Mouse (Mus musculus): ENCODE results near the gene Kpna7.
"Not testable (repeated sequence)": the region's sequence is repeated elsewhere in the genome, so short reads cannot be mapped to it uniquely, and the experiment has no call there.

Gene Kpna7

DNA sequence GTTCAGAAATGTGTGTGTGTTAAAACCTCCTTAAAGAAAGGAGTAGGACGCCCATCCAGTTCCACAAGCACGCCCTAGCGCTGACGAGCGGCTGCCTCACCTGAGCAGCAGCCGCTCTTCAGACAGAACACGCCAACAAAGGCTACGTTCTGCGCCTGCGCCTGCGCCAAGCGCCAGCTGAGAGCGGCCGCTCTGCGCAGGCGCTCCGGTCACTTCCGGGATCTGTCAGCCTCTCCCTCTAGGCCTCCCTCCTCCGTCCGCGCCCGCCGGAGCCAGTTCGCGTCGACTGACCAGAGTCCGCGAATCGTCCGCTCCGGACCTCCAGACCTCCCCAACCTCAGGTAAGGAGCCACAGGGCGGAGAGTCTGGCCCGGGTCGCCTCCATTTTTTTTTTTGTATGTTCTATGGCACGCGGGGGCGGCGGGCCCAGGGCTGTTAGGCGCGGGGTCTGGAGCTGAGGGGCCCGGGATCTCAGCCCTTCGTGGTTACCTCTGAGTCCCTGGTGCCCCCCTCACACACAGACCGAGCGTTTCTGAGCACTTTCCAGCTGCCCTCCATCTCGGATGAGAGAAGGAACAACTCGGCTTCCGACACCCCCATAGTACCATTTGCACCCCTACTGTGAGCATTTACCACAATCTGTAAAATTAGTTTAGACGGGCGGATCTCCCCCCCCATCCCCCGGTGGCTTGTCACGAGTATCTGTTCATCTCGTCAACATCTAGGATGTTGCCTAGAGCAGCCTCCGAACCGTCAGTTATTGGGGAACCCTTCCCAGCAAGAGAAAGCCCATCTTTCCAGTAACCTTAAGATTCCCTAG lies at the start of gene Kpna7, which contains the start of gene Arpc1a:
Gene Kpna7 (minus strand): TSS at position 399 of the 820 bp plus-strand sequence.
Gene Arpc1a (plus strand): TSS at position 199 of the 820 bp plus-strand sequence.
- DNase-seq (ENCODE audit: low read depth, low spot score), result peak; percentile 97

DNA sequence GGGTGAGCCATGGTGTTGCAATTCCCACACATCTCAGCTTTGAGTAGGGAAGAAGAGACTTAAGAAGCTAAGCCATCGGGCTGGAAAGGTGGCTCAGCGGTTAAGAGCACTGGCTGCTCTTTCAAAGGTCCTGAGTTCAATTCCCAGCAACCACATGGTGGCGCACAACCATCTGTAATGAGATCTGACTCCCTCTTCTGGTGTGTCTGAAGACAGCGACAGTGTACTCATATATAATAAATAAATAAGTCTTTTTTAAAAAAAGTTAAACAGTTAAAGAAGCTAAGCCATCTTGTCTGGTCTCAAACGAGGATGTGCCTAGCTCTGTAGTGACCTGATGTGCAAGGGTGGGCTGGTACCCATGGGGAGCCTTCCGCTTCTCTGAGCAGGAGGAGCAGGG lies 49.4 kb upstream of the Kpna7 start:
- DNase-seq (ENCODE audit: low read depth, low spot score), result not testable (repeated sequence)

DNA sequence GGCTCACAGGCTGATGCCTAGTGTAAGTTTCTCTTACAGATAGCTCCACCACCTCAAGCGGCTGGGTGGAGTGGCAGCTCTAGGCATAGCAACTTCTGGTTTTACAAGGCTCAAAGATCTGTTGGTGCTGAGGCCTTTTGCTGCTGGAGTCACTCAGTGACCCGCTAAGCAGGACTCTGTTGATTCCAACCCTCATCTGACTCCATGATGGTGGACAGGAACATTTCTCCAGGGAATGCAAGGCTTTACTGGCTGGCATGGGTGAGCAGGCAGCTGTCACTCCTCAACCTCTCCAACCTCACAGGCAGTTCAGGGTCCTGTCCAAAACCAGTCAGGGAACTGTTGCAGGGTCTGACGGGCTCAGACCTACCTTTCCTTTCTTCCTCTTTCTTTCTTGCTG lies 47.2 kb upstream of the Kpna7 start:
- no peak for DNase-seq (ENCODE audit: low read depth, low spot score)

DNA sequence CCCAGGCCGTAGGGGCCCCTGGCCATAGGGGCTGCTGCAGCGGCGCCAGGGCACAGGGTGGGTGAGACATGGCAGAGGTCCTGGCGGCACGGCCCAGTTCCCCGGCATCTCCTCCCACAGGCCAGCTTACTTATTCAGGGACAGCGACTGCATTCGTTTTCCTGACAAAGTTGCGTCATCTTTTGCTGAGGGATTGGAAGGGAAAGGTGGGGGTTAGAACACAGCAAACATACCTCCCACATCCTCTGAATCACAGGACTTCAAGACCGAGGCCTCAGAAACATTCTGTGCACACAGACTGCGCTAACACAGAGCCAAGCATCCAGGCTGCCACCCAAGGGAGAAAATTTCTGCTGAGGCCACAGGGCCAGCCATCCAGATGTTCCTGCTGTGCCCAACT lies 46.4 kb upstream of the Kpna7 start:
- peak; percentile 93 for DNase-seq (ENCODE audit: low read depth, low spot score)

DNA sequence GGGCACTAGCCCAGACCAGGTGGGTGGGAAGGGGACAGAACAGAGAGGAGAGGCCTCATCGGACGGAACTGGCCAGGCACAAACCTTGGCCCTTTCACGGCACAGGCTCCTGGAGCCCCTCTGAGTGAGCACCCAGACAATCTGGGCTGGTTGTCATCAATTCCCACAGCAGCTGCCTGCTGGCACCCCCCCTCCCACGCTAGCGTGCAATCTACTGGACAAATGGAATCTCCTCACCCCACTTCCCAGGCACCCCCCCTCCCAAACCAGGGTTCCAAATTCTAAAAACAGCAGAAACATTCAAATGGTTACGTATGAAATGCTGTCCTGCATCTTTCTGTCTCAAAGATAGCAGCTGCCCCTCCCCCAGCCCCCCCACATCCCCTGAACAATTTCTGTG lies 45.9 kb upstream of the Kpna7 start:
- DNase-seq (ENCODE audit: low read depth, low spot score), result not testable (repeated sequence)

DNA sequence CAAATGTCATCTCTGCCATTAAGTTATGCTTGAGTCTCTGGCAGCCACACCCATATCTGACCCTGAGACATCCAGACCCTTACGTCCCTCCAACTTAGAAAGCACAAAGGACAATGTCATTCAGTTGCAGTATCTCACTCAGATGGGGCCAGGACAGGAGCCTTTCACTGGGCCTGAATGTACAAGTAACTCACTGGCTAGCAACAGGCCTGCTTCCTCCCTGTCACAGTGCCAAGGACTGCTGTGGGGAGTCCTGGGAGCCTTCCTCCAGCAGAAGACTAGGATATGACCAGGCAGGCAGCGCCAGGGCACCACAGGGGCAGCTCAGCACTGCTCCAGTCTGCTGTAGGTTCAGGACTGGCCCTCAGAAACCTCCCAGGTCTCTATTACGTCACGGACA lies 45.3 kb upstream of the Kpna7 start:
- peak; percentile 29 for DNase-seq (ENCODE audit: low read depth, low spot score)

DNA sequence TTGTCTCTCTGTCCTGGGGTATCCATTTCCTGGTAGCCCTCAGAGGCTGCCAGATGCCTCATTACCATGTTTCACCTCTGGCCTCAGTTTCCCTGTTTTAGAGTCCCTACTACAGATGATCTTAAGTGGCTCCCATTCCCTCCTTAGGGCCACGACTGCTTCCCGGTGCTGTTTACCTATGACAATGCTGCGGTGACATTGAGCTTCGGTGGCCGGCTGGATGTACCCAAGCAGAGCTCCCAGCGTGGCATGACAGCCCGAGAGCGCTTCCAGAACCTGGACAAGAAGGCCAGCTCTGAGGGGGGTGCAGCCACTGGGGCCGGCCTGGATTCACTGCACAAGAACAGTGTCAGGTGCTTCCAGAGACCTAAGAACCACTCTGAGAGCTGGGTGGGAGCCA lies 42.8 kb upstream of the Kpna7 start:
- DNase-seq (ENCODE audit: low read depth, low spot score), result no peak

DNA sequence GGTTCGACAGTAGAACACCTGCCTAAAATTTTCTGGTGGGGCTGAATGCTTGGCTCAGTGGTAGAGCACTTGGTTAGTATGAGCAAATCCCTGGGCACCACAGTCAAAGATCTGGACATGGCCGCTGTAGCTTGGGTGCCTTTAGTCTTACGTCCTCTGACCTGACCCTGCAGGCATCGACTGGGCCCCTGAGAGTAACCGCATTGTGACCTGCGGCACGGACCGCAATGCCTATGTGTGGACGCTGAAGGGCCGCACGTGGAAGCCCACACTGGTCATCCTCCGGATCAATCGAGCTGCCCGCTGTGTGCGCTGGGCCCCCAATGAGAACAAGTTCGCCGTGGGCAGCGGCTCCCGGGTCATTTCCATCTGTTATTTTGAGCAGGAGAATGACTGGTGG lies 39.6 kb upstream of the Kpna7 start:
- DNase-seq (ENCODE audit: low read depth, low spot score), result no peak

DNA sequence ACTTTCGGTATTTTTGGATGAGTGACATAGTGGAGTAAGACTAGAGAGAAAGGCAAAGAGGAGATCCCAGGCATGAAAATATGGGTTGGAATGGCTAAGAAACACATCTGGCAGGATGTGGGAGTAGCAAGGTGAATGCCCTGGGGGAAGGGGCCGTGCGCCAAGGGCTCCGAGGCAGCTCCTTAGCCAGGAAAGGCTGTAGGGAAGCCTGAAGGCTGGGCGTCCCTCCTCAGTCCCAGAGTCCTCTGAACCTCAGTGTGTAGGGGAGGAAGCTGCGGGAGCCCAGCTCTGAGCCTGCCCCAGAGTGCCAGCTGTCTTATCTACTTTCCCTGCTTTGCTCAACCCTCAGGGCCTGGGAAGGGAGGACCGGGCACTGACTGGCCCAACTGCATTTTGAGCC lies 37.1 kb upstream of the Kpna7 start:
- DNase-seq (ENCODE audit: low read depth, low spot score), result no peak

DNA sequence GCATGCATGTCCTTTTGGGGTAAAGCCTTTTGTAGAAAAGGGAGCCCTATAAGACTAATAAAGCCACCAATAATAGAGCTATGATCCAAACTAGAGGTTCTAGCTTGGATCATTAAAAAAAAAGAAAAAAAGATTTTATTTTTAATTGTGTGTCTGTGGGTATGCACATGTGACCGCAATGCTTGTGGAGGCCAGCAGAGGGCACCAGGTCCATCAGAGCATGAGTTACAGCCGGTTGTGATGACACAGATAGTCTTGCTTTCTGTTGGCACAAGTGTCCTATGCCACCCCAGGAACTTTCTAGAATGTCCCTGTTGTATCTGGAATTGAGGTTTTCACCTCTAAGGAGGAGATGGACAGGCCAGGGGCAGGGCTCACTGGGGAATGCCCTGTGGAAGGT lies 35.6 kb upstream of the Kpna7 start:
- DNase-seq (ENCODE audit: low read depth, low spot score), result no peak

DNA sequence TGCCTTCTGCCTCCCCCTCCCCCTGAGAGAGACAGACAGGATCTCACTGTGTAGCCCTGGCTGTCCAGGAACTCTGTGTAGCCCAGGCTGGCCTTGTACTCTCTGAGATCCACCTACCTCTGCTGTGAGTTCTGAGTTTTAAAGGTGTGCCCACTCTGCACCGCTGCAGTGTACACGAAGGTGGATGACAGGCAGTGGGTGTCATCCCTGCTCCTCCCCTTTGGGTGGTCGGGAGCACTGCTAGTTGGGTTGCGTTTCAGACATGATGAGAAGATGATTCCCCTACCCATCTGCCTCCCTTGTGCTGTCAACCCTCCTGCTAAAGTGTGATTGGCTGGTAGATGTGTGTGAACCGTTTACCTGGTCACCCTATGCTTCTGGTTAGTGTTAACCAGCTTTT lies 34.6 kb upstream of the Kpna7 start:
- DNase-seq (ENCODE audit: low read depth, low spot score), result no peak

DNA sequence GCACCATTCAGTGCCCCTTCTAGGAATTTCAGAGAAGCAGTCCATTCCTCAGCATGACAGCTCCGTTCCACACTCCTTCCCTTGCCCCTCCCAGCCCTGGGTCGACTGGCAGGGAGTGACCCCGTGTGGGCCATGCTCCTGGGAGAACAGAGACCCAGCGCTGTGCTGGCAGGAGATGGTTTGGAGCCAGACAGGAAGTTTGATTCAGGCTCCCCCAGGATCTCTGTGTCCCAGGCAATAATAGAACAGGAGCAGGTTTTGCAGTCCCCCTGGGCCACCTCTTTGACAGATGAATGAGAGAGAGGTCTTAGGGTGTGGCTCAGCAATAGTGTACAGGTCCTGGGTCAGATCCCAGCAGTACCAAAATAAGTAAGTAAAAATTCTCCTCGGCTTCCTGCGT lies 34.2 kb upstream of the Kpna7 start:
- DNase-seq (ENCODE audit: low read depth, low spot score), result no peak

DNA sequence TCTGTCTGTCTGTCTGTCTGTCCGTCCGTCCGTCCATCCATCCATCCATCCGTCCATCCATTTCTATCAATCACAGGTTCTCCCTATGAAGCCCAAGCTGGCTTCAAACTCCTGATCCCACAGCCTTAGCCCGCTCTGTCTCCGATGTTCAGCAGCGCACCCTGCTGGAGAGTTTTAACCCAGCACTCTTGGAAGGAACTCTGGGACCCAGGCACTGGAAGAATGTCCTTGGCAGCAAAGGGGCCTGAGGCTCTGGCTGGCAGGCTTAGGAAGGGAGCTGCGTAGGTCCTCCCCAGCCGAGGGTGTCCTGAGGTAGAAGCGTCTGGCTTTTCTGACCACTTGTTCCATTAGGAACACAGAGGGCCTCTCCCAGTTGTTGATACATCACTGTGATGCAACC lies 33.1 kb upstream of the Kpna7 start:
- DNase-seq (ENCODE audit: low read depth, low spot score), result peak; percentile 45

DNA sequence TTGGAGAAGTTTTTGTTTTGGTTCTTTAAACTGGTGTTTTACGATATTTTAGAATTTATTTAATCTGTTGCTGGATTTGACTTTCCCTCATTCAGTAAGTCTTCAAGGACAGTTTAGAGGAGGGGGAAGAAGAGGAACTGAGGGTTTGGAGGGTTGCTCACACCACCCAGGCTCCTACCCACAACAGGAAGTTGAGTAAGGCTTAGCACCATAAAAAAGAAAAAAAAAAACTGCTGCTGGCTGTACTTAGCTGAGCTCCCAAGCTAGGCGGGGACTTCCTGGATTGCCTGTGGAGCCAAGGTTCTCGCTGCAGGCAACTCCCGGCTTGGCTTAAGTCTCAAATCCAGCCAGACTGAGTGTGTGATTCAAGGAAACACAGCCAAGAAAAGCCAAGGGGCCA lies 32.5 kb upstream of the Kpna7 start:
- peak; percentile 47 for DNase-seq (ENCODE audit: low read depth, low spot score)

DNA sequence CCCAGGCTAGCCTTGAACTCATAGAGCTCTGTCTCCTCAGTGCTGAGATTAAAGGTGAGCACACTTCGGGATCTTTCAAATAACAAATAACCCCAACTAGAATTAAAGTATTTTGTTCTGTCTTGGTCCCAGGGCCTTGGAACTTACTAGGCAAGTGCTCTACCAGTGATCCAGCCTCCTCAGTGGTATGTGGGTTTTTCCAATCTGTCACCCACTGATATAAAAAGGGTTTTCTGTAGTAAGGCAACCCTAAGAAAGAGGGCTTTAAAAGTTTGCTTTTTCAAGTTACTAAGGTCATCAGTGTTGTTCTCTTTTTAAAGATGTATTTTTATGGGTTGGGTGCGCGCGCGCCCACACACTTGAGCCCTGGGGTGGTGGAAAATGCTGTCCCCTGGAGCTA lies 31.9 kb upstream of the Kpna7 start:
- no peak for DNase-seq (ENCODE audit: low read depth, low spot score)

DNA sequence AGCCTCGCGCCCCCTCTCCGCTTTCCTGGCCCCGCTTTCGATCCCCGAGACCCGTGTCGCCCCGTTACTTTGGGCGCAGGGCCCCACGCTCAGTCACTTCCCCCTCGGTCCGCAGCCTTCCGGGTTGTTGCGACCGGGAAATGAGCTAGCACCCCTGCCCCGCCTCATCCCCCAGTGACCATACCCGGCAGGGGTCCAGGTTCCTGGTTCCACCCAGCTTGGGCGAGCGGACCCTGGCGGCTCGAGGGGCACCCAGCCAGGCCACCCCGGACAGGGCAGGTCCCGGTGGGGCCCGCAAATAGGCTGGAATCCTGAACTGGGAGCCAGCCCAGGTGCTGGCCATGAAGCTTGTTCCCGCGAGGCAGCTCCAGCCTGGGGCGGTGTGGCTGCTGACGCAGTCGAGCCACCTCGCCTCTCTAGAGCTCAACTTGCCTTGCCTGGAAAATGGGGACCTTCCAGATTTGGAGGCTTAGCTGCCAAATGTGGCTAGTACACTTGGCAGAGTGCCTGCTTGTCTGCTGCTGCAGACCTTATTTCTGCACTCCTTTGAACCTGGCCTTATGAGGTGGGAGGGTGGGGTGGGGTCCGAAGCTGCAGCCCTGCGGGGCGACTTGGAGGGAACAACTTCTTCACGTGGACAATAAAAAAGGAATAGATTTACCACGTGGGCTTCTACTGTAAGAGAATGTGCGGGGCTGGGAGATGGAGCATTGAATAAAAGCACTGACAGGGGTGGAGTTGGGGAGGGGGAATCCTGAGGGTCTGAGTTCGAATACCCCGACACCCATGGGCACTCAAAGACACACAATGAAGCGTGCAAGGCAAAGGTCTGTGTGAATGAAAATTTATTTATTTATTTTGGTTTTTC lies 31.0 kb upstream of the Kpna7 start:
- DNase-seq (ENCODE audit: low read depth, low spot score), result peak; percentile 41

DNA sequence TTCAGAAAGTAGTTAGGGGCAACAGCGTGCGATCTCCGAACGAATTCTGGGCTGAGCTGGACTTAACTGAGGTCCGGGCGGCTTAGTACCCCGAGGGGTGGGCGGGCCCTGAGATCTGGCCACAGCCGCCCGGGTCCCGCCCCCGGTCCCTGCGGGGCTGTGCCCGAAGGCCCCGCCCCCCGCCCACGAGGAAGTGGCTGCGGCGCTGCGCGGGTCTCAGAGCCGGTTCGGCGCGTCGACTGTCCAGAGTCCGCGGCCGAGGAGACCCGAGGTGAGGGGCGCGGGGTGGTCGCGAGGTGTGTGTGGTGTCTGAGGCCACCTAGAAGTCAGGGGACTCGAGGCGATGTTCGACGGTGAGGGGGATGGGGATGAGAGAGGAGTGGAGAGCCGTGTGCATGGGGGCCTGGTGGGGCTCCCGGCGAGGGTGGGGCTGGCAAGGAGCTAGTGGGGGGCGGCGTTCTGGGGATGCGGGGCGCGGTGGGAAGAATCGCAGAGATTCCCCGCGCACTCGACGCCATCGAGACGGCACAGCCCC lies 30.3 kb upstream of the Kpna7 start, which contains the start of gene Arpc1b:
Gene Arpc1b (plus strand): TSS at position 145 of the 535 bp plus-strand sequence.
- DNase-seq (ENCODE audit: low read depth, low spot score), result peak; percentile 26

DNA sequence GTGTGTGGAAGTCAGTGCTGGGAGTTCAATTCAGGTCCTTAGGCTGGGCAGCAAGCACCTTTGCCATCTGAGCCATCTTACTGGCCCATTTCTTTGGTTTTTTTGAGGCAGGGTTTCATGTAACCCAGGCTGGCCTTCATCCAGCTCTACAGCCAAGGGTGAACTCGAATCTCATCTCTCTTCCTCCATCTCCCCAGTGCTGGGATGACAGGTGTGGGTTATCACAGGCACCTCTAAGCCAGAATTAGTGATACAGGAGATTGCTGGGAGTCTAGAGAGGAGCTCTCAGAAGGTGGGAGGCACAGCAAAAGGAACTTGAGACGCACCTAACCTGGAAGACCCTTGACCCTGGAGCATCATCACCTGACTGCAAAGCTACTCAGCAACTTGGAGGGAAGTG lies 29.6 kb upstream of the Kpna7 start:
- DNase-seq (ENCODE audit: low read depth, low spot score), result no peak

DNA sequence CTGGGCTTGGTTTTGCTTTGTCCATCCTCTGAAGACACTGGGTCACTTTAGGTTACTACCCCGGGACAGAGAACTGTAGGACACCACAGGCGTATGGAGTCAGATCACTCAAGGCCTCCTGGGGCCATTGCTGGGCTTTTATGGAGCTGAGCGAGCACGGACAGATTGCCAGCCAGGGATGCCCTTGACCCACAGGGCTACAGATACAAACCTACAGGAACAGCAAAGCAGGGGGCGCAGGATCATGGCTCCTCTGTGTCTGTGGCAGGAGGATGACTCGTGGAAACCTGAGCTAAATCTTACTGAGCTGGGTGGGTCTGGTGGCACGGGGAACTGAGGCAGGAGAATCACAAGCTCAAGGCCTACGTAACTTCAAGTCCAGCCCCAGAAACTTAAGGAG lies 28.7 kb upstream of the Kpna7 start:
- no peak for DNase-seq (ENCODE audit: low read depth, low spot score)

DNA sequence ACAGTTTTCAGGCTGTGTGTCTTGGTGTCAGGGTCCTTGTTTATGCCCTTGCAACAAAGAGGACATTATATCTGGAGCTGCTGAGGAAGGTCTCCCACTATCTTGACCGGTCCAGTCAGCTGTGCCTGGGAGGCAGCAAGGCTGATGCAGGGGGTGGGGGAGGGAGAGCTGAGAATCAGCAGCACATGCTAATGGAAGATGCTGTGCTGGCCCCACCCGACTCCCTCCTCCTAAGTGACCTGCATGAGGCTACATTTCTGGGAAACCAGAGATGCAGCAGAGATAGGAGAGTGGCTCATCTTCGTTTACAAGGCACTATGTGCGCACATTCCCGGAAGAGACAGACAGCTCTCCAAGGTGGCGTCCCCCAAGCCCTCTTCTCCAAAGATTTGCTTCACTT lies 26.6 kb upstream of the Kpna7 start:
- no peak for DNase-seq (ENCODE audit: low read depth, low spot score)

DNA sequence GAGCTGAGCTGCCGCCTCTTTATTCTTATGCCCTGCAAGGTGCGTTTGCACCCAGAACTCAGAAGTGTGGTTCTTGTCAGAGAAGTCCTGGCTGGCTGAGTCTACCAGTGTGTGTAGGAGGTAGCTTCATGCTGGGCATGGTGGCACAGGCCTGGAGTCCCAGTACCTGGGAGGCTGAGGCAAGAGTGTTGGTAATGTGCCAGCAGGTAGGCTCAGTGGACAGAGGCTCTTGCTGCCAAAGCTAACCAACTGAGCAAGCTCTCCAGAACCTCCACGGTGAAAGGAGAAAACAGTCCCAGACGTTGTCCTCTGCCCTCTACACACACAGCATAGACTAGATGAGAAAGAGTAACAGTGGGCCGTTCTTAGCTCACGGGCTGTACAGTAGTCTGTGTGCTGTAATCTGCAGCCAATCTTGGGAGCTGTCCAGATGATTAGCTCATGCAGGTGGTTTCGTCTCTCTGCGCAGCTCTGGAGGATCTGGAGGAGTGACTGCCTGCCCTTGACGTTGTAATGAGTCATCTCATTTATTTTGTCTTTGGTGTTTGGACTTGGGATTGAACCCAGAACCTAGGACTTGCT lies 22.0 kb upstream of the Kpna7 start:
- peak; percentile 39 for DNase-seq (ENCODE audit: low read depth, low spot score)

DNA sequence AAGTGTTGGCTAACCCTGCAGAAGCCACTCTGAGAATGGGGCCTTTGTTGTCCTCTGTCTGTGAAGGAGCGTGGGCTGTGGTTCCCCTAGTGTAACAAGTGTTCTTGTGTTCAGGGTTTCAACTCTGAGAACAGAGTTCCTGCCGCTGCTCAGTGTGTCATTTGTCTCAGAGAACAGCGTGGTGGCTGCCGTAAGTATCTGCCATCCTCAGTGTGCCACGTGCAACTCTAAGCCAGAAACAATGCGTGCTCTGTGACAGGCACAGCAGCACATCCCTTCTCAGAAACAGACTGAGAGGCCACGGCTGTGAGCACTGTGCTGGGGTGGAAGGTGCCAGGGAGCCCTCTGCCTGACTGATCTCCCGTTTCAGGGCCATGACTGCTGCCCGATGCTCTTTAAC lies 20.5 kb upstream of the Kpna7 start:
- DNase-seq (ENCODE audit: low read depth, low spot score), result peak; percentile 93
